Mouse (Mus musculus): ENCODE results near the gene Dhx58.

DNA sequence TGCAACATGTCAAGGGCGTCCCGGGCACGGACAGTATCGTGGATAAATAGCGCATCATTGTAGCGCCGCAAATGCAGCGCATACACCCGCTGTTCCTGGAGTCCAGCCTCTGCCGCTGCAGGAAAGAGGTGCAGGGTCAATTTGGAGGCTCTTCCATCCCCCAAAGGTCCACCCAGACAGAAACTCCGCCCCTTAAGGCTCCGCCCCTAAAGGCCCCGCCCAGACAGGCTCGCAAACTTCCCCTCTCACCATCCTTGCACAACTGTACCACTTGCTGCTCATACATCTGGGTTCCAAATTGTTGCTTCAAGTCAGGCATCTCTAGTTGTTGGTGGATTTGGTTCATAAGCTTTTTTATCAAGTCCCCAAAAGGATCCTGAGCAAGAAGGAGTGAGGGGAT, 2.8 kb downstream of the Dhx58 start:
- TF ChIP-seq E2F4 (IDR thresholded peaks at IDR 0.05; ENCODE audit: insufficient read depth) = no peak
- TF ChIP-seq CEBPB (IDR thresholded peaks at IDR 0.05; ENCODE audit: insufficient read depth, poor library complexity, severe bottlenecking) = no peak
- TF ChIP-seq POLR2A (IDR thresholded peaks at IDR 0.05; ENCODE audit: insufficient read length, low read depth) = no peak
- TF ChIP-seq USF1 (IDR thresholded peaks at IDR 0.05; ENCODE audit: low read depth) = no peak
- no peak for TF ChIP-seq POLR2AphosphoS2 (IDR thresholded peaks at IDR 0.05; ENCODE audit: insufficient read length, low read depth)
- TF ChIP-seq SRF (IDR thresholded peaks at IDR 0.05; ENCODE audit: control insufficient read depth, insufficient read length, low read depth) = no peak
- no peak for TF ChIP-seq TCF12 (IDR thresholded peaks at IDR 0.05; ENCODE audit: insufficient read depth, poor library complexity, severe bottlenecking)
- TF ChIP-seq MYOD1 (IDR thresholded peaks at IDR 0.05; ENCODE audit: control insufficient read depth in 1 of 3, insufficient read length in 2 of 3, low read depth in 2 of 3) = no peak
- no peak for TF ChIP-seq MAX (IDR thresholded peaks at IDR 0.05; ENCODE audit: low read depth)
- no peak for TF ChIP-seq MYOG (IDR thresholded peaks at IDR 0.05; ENCODE audit: control insufficient read depth in 1 of 3, insufficient read depth in 1 of 3, insufficient read length in 2 of 3, low read depth in 2 of 3)
- no peak for TF ChIP-seq REST (IDR thresholded peaks at IDR 0.05; ENCODE audit: insufficient read depth, insufficient read length)
- no peak for TF ChIP-seq TCF3 (IDR thresholded peaks at IDR 0.05; ENCODE audit: insufficient read length, low read depth)
